Mouse (Mus musculus) liver, postnatal 0 days (tissue): ENCODE measurements at regions not wholly inside any gene's neighbourhood (a gene's known extent, or its start where the extent isn't known, plus 50 kb on each side); places are given as distances from the start of the nearest gene placed in this dataset.

Source experiments
- ATAC-seq: fragments of 200-750 bp; cut with Nextera tagmentation; 2 replicates; pipeline ENCODE4 v1.8.0; 2017; ENCODE audit warnings: mild to moderate bottlenecking, moderate library complexity
- DNase-seq: peaks from one replicate; pipeline ENCODE4 v3.0.0-alpha.2; 2016
- H3K27ac ChIP-seq: fragments of 300-500 bp; sonication (generic); 2 replicates; pipeline ENCODE4 v1.5.1; 2014; ENCODE audit warnings: antibody characterized with exemption, moderate library complexity, mild to moderate bottlenecking, low read depth
- H3K27me3 ChIP-seq: fragments of 300-500 bp; sonication (generic); 2 replicates; pipeline ENCODE4 v1.6.1; 2014; ENCODE audit warnings: low read length, control low read depth, mixed read lengths; ENCODE audit not compliant: insufficient read depth
- H3K36me3 ChIP-seq: fragments of 300-500 bp; sonication (generic); replicated peaks from 2 replicates; pipeline ENCODE4 v1.6.1; 2014; ENCODE audit warnings: mild to moderate bottlenecking, control low read depth, low read length, moderate library complexity, mixed read lengths; ENCODE audit not compliant: insufficient read depth
- H3K4me1 ChIP-seq: fragments of 300-500 bp; sonication (generic); 2 replicates; pipeline ENCODE4 v1.6.1; 2014; ENCODE audit warnings: antibody characterized with exemption, mild to moderate bottlenecking, control low read depth; ENCODE audit not compliant: insufficient read depth
- H3K4me2 ChIP-seq: fragments of 300-500 bp; sonication (generic); 2 replicates; pipeline ENCODE4 v1.6.1; 2014; ENCODE audit warnings: low read depth, mild to moderate bottlenecking, low read length, moderate library complexity, mixed read lengths
- H3K4me3 ChIP-seq: fragments of 300-500 bp; sonication (generic); 2 replicates; pipeline ENCODE4 v1.5.1; 2014; ENCODE audit warnings: low read depth, low read length
- H3K9ac ChIP-seq: fragments of 300-500 bp; sonication (generic); replicated peaks from 2 replicates; pipeline ENCODE4 v1.6.1; 2014; ENCODE audit warnings: mild to moderate bottlenecking, moderate library complexity
- H3K9me3 ChIP-seq: fragments of 300-500 bp; sonication (generic); 2 replicates; pipeline ENCODE4 v1.6.1; 2016; ENCODE audit warnings: mild to moderate bottlenecking, control low read depth, low read length, mixed read lengths
- CTCF ChIP-seq: sonication (generic); IDR thresholded peaks from 2 replicates; pipeline ENCODE4 v1.5.1; 2016; ENCODE audit warnings: antibody characterized with exemption, low read depth
- EP300 ChIP-seq: IDR thresholded peaks from 2 replicates; pipeline ENCODE4 v1.6.1; 2016; ENCODE audit warnings: antibody characterized with exemption, low read depth, mild to moderate bottlenecking
- WGBS: fragments of 180-500 bp; shearing (Covaris S2); extraction: QIAGEN DNeasy Blood & Tissue Kit; methylation state at CpG from one replicate; pipeline ENCODE4 v1.1.7; 2014; ENCODE audit not compliant: insufficient replicate concordance; 5-methylcytosine and 5-hydroxymethylcytosine counted together

GRCm38 (mm10) chr13:83951808-83952207 is 270.3 kb upstream of the Tmem161b start:
- Histone ChIP-seq H3K4me1 (no peaks in the 10 kb centered on the region), H3K27ac (no peak overlapping the region), H3K4me2 (no peak overlapping the region), H3K9ac (no peak overlapping the region), H3K36me3 (no peaks in the 10 kb centered on the region), H3K9me3 (no peaks in the 10 kb centered on the region), H3K4me3 (no peak overlapping the region), H3K27me3 (no peaks in the 10 kb centered on the region)
- 75% methylated on average over 3 of the region's 3 CpGs for WGBS
- ATAC-seq (no peak), DNase-seq (no peak)
- TF ChIP-seq CTCF: no peak
- no peak for TF ChIP-seq EP300

- WGBS: 47% methylated on average over 4 of the region's 4 CpGs
- Histone ChIP-seq H3K9ac (no peak overlapping the region), H3K27me3 (no peaks in the 10 kb centered on the region), H3K4me2 (no peak overlapping the region), H3K4me1 (no peaks in the 10 kb centered on the region), H3K36me3 (no peaks in the 10 kb centered on the region), H3K9me3 (no peaks in the 10 kb centered on the region), H3K27ac (no peak overlapping the region), H3K4me3 (no peak overlapping the region)
- TF ChIP-seq EP300: no peak
- TF ChIP-seq CTCF: no peak
- ATAC-seq (no peak), DNase-seq (no peak)
Observed at GRCm38 (mm10) chr13:83952353-83952752, 269.7 kb upstream of the Tmem161b start.

- no peaks in the 10 kb centered on the region for H3K4me1 ChIP-seq
- 39% methylated on average over 4 of the region's 4 CpGs for WGBS
- no peak overlapping the region for H3K4me3 ChIP-seq
- no peak for ATAC-seq
- no peaks in the 10 kb centered on the region for H3K9me3 ChIP-seq
- H3K9ac ChIP-seq: no peak overlapping the region
- H3K4me2 ChIP-seq: no peak overlapping the region
- no peak overlapping the region for H3K27ac ChIP-seq
- TF ChIP-seq EP300 (no peak), CTCF (no peak)
- H3K27me3 ChIP-seq: no peaks in the 10 kb centered on the region
- no peaks in the 10 kb centered on the region for H3K36me3 ChIP-seq
- DNase-seq: no peak
Observed at GRCm38 (mm10) chr13:83952862-83953261, 269.2 kb upstream of the Tmem161b start.

GRCm38 (mm10) chr13:83955701-83956100 is 266.4 kb upstream of the Tmem161b start:
- no peak overlapping the region for H3K4me3 ChIP-seq
- H3K27ac ChIP-seq: no peak overlapping the region
- no peaks in the 10 kb centered on the region for H3K4me1 ChIP-seq
- H3K4me2 ChIP-seq: no peak overlapping the region
- TF ChIP-seq CTCF (no peak), EP300 (no peak)
- H3K27me3 ChIP-seq: no peaks in the 10 kb centered on the region
- no peak overlapping the region for H3K9ac ChIP-seq
- H3K9me3 ChIP-seq: no peaks in the 10 kb centered on the region
- ATAC-seq: no peak
- no peak for DNase-seq
- 67% methylated on average over 5 of the region's 5 CpGs for WGBS
- H3K36me3 ChIP-seq: no peaks in the 10 kb centered on the region

- H3K4me1 ChIP-seq: no peaks in the 10 kb centered on the region
- no peak overlapping the region for H3K4me2 ChIP-seq
- H3K9ac ChIP-seq: no peak overlapping the region
- no peak overlapping the region for H3K4me3 ChIP-seq
- ATAC-seq: no peak
- no peak overlapping the region for H3K27ac ChIP-seq
- H3K27me3 ChIP-seq: no peaks in the 10 kb centered on the region
- H3K9me3 ChIP-seq: no peaks in the 10 kb centered on the region
- no peaks in the 10 kb centered on the region for H3K36me3 ChIP-seq
- DNase-seq: no peak
- TF ChIP-seq EP300 (no peak), CTCF (no peak)
Observed at GRCm38 (mm10) chr13:83978541-83978940, 243.6 kb upstream of the Tmem161b start.

- no peak overlapping the region for H3K27ac ChIP-seq
- ATAC-seq (no peak), DNase-seq (no peak)
- no peak for TF ChIP-seq EP300
- no peak for TF ChIP-seq CTCF
- no peaks in the 10 kb centered on the region for H3K4me1 ChIP-seq
- H3K27me3 ChIP-seq: no peaks in the 10 kb centered on the region
- H3K9me3 ChIP-seq: no peaks in the 10 kb centered on the region
- no peaks in the 10 kb centered on the region for H3K36me3 ChIP-seq
- H3K4me3 ChIP-seq: no peak overlapping the region
- no peak overlapping the region for H3K4me2 ChIP-seq
- no peak overlapping the region for H3K9ac ChIP-seq
Observed at GRCm38 (mm10) chr13:83979535-83979934, 242.6 kb upstream of the Tmem161b start.

GRCm38 (mm10) chr13:83984651-83985331 is 237.3 kb upstream of the Tmem161b start:
- Histone ChIP-seq H3K36me3 (no peaks in the 10 kb centered on the region), H3K27ac (no peak overlapping the region), H3K9ac (no peak overlapping the region), H3K9me3 (no peaks in the 10 kb centered on the region), H3K4me1 (no peaks in the 10 kb centered on the region), H3K27me3 (no peaks in the 10 kb centered on the region), H3K4me3 (no peak overlapping the region), H3K4me2 (no peak overlapping the region)
- 85% methylated on average over 10 of the region's 10 CpGs for WGBS
- DNase-seq (no peak), ATAC-seq (no peak)
- TF ChIP-seq CTCF (no peak), EP300 (no peak)
